Mouse (Mus musculus) neutrophil, adult 5-6 weeks (primary cell): ENCODE measurements around the gene Agfg1. TPM values are rescaled to one million over a fixed set of nuclear protein-coding genes. Genes with fewer than 3 reads are reported as not detected.

Source experiments
- total RNA-seq: library from RNA; stranded (forward); fragments of 200-1000 nt; gene quantifications from 2 replicates; pipeline ENCODE4 v1.2.3, GENCODE M21; 2017

Gene Agfg1
- total RNA-seq, 1 experiment from 2014 or later, result 59.5 TPM

Other genes starting within 250 kb of the Agfg1 start
- gene Mff, start 114.6 kb upstream of the Agfg1 start, total RNA-seq, result 127 and 128 TPM in 2 replicates
- gene Tm4sf20, start 71.0 kb upstream of the Agfg1 start, total RNA-seq, result not detected in 2 replicates
- not detected in 2 replicates for gene Gm47791, start 68.2 kb upstream of the Agfg1 start, total RNA-seq
- not detected in 2 replicates for gene A030005L19Rik, start 73.8 kb downstream of the Agfg1 start, total RNA-seq
- gene A030014E15Rik, start 85.4 kb downstream of the Agfg1 start, total RNA-seq, result not detected in 2 replicates
- not detected in 2 replicates for gene Gm6217, start 91.9 kb downstream of the Agfg1 start, total RNA-seq
- gene A030003K21Rik, start 103.9 kb downstream of the Agfg1 start, total RNA-seq, result not detected in 2 replicates
- gene Gm7544, start 116.5 kb downstream of the Agfg1 start, total RNA-seq, result not detected in 2 replicates
- gene Gm47955, start 120.8 kb downstream of the Agfg1 start, total RNA-seq, result not detected in 2 replicates
- gene Gm47959, start 161.1 kb downstream of the Agfg1 start, total RNA-seq, result not detected in 2 replicates
- gene Slc19a3, start 199.0 kb downstream of the Agfg1 start, total RNA-seq, result not detected in 2 replicates
- not detected in 2 replicates for gene Krtap28-10, start 203.0 kb downstream of the Agfg1 start, total RNA-seq
- not detected in 2 replicates for gene Gm47969, start 205.4 kb downstream of the Agfg1 start, total RNA-seq
- gene A030005K14Rik, start 219.9 kb downstream of the Agfg1 start, total RNA-seq, result not detected in 2 replicates
- not detected in 2 replicates for gene Krtap28-13, start 221.4 kb downstream of the Agfg1 start, total RNA-seq